Mouse (Mus musculus) embryonic fibroblast, embryonic 13.5 days (primary cell): ENCODE results near the gene 6430571L13Rik.

Experiments used
- CTCF ChIP-seq: IDR thresholded peaks from 2 replicates; pipeline ENCODE4 v1.5.1; 2011; ENCODE audit warnings: mild to moderate bottlenecking, control low read depth, low read length, moderate library complexity, borderline replicate concordance; ENCODE audit not compliant: insufficient read depth
- POLR2A ChIP-seq: IDR thresholded peaks from 2 replicates; pipeline ENCODE4 v1.6.1; 2011; ENCODE audit warnings: low read depth, mild to moderate bottlenecking, control low read depth, low read length, moderate library complexity

DNA sequence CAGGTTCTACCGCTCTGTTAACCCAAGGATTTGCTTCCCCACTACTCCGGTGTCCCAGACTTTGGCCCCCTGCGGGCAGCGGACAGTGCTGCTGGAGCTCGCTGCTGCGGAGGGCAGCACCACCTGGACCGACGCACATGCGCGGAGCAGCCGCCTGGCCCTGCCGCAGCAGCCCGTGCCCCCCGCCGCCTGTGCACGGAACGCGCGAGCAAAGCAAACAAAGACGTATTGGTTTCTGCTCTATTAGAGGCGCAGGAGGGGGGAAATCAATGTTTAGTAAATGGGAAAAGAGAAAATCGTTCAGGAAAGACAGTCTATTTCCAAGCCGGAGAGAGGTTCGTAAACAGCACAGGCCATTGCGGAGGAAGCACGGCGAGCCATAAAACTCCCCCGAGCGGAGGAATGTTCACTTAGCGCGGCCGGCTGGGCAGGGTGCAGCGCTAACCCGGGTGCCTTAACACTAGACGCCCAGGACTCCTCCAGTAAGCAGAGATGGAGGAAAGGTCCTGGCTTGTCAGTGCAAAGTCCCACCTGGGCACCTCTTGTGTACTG, 37.6 kb downstream of the 6430571L13Rik start:
- no peak for TF ChIP-seq CTCF
- TF ChIP-seq POLR2A = no peak
